Mouse (Mus musculus) intestine, embryonic 14.5 days (tissue): Measurements from ENCODE around the gene Tex22. TPM values are rescaled to one million over a fixed set of nuclear protein-coding genes. Genes with fewer than 3 reads are reported as not detected.

Experiments used
- ATAC-seq: fragments of 200-750 bp; cut with Nextera tagmentation; replicated peaks from 2 replicates; pipeline ENCODE4 v1.8.0; 2017; ENCODE audit warnings: low read depth, moderate number of reproducible peaks, moderate TSS enrichment, moderate library complexity; ENCODE audit not compliant: low FRiP score, low TSS enrichment
- DNase-seq: peaks from one replicate; pipeline ENCODE4 v3.0.0-alpha.2; 2018; ENCODE audit warnings: low spot score
- H3K27ac ChIP-seq: fragments of 300-500 bp; sonication (generic); 2 replicates; pipeline ENCODE4 v1.5.1; 2014; ENCODE audit warnings: low read depth, mild to moderate bottlenecking, control low read depth
- H3K27me3 ChIP-seq: fragments of 300-500 bp; sonication (generic); replicated peaks from 2 replicates; pipeline ENCODE4 v1.6.1; 2014; ENCODE audit warnings: low read length, control low read depth; ENCODE audit not compliant: control insufficient read depth, insufficient read depth
- H3K36me3 ChIP-seq: fragments of 300-500 bp; sonication (generic); 2 replicates; pipeline ENCODE4 v1.6.1; 2014; ENCODE audit warnings: low read length, control low read depth; ENCODE audit not compliant: control insufficient read depth, insufficient read depth
- H3K4me1 ChIP-seq: fragments of 300-500 bp; sonication (generic); replicated peaks from 2 replicates; pipeline ENCODE4 v1.6.1; 2014; ENCODE audit warnings: low read length, control low read depth, mixed read lengths; ENCODE audit not compliant: control insufficient read depth, insufficient read depth
- H3K4me2 ChIP-seq: fragments of 300-500 bp; sonication (generic); 2 replicates; pipeline ENCODE4 v1.6.1; 2014; ENCODE audit warnings: low read length
- H3K4me3 ChIP-seq: fragments of 300-500 bp; sonication (generic); 2 replicates; pipeline ENCODE4 v1.5.1; 2014; ENCODE audit warnings: low read depth, low read length, control low read depth, mixed read lengths
- H3K9ac ChIP-seq: fragments of 300-500 bp; sonication (generic); 2 replicates; pipeline ENCODE4 v1.6.1; 2014; ENCODE audit warnings: mild to moderate bottlenecking, low read length
- H3K9me3 ChIP-seq: fragments of 300-500 bp; sonication (generic); 2 replicates; pipeline ENCODE4 v1.6.1; 2016; ENCODE audit warnings: low read length, control low read depth; ENCODE audit not compliant: control insufficient read depth
- WGBS: fragments of 180-500 bp; shearing (Covaris S2); extraction: QIAGEN DNeasy Blood & Tissue Kit; methylation state at CpG from one replicate; pipeline ENCODE4 v1.1.7; 2014; 5-methylcytosine and 5-hydroxymethylcytosine counted together
- polyA plus RNA-seq: library from polyadenylated mRNA; unstranded; fragments of >200 nt; fragmentation: Nextera tagmentation; extraction: Ambion mirVana; gene quantifications from 2 replicates; pipeline ENCODE4 v1.2.1, GENCODE M21; 2014

Tex22 gene
- polyA plus RNA-seq, 1 experiment from 2014 or later: not detected

- H3K9ac ChIP-seq: no peak overlapping the region
- no peak overlapping the region for H3K27ac ChIP-seq
- no peak overlapping the region for H3K4me2 ChIP-seq
- H3K36me3 ChIP-seq: peaks cover 40% of the 10 kb centered on the region
- H3K27me3 ChIP-seq: no peaks in the 10 kb centered on the region
- DNase-seq (no peak), ATAC-seq (no peak)
- H3K4me1 ChIP-seq: peaks cover 9% of the 10 kb centered on the region
- 91% methylated on average over 5 of the region's 5 CpGs for WGBS
- H3K9me3 ChIP-seq: no peaks in the 10 kb centered on the region
- no peak overlapping the region for H3K4me3 ChIP-seq
These were observed 26.2 kb upstream of the Tex22 start for GRCm38 (mm10) chr12:113048103-113048502.

- peaks cover 53% of the 10 kb centered on the region for H3K36me3 ChIP-seq
- H3K4me2 ChIP-seq: no peak overlapping the region
- ATAC-seq (no peak), DNase-seq (no peak)
- H3K4me3 ChIP-seq: no peak overlapping the region
- no peak overlapping the region for H3K27ac ChIP-seq
- H3K27me3 ChIP-seq: no peaks in the 10 kb centered on the region
- no peak overlapping the region for H3K9ac ChIP-seq
- 92% methylated on average over 9 of the region's 9 CpGs for WGBS
- peaks cover 9% of the 10 kb centered on the region for H3K4me1 ChIP-seq
- no peaks in the 10 kb centered on the region for H3K9me3 ChIP-seq
These were observed 24.5 kb upstream of the Tex22 start for GRCm38 (mm10) chr12:113049836-113050235.

GRCm38 (mm10) chr12:113050671-113051070 is 23.6 kb upstream of the Tex22 start:
- peaks cover 48% of the 10 kb centered on the region for H3K36me3 ChIP-seq
- DNase-seq: no peak
- H3K4me1 ChIP-seq: peaks cover 9% of the 10 kb centered on the region
- WGBS: 91% methylated on average over 12 of the region's 12 CpGs
- H3K4me2 ChIP-seq: no peak overlapping the region
- no peak for ATAC-seq
- no peaks in the 10 kb centered on the region for H3K9me3 ChIP-seq
- H3K27me3 ChIP-seq: no peaks in the 10 kb centered on the region
- no peak overlapping the region for H3K4me3 ChIP-seq
- no peak overlapping the region for H3K27ac ChIP-seq
- H3K9ac ChIP-seq: no peak overlapping the region

GRCm38 (mm10) chr12:113051628-113052403 is 22.5 kb upstream of the Tex22 start:
- peaks cover 50% of the 10 kb centered on the region for H3K36me3 ChIP-seq
- no peak overlapping the region for H3K4me2 ChIP-seq
- H3K9me3 ChIP-seq: no peaks in the 10 kb centered on the region
- no peak overlapping the region for H3K9ac ChIP-seq
- 26% methylated on average over 9 of the region's 9 CpGs for WGBS
- H3K4me1 ChIP-seq: peaks cover 9% of the 10 kb centered on the region
- DNase-seq (no peak), ATAC-seq (peak; percentile 36; the same call in 1 of the 2 replicates)
- H3K27me3 ChIP-seq: no peaks in the 10 kb centered on the region
- H3K4me3 ChIP-seq: no peak overlapping the region
- peak overlapping the region; percentile 54; the same call in 1 of the 2 replicates for H3K27ac ChIP-seq

GRCm38 (mm10) chr12:113056089-113056488 is 18.2 kb upstream of the Tex22 start:
- 92% methylated on average over 8 of the region's 8 CpGs for WGBS
- Histone ChIP-seq H3K4me1 (peaks cover 8% of the 10 kb centered on the region), H3K27me3 (no peaks in the 10 kb centered on the region), H3K4me2 (no peak overlapping the region), H3K9me3 (no peaks in the 10 kb centered on the region), H3K36me3 (peaks cover 53% of the 10 kb centered on the region), H3K4me3 (no peak overlapping the region), H3K27ac (no peak overlapping the region), H3K9ac (no peak overlapping the region)
- no peak for DNase-seq
- ATAC-seq: no peak

GRCm38 (mm10) chr12:113060178-113060577 is 14.1 kb upstream of the Tex22 start:
- Histone ChIP-seq H3K9ac (no peak overlapping the region), H3K9me3 (no peaks in the 10 kb centered on the region), H3K4me2 (no peak overlapping the region), H3K4me1 (no peaks in the 10 kb centered on the region), H3K4me3 (no peak overlapping the region), H3K27ac (no peak overlapping the region), H3K27me3 (no peaks in the 10 kb centered on the region), H3K36me3 (peaks cover 60% of the 10 kb centered on the region)
- no peak for ATAC-seq
- DNase-seq: no peak
- 94% methylated on average over 5 of the region's 5 CpGs for WGBS

- no peak overlapping the region for H3K4me3 ChIP-seq
- H3K4me1 ChIP-seq: no peaks in the 10 kb centered on the region
- H3K27ac ChIP-seq: no peak overlapping the region
- DNase-seq (no peak), ATAC-seq (no peak)
- no peak overlapping the region for H3K9ac ChIP-seq
- H3K9me3 ChIP-seq: no peaks in the 10 kb centered on the region
- H3K4me2 ChIP-seq: no peak overlapping the region
- WGBS: 78% methylated on average over 9 of the region's 9 CpGs
- peaks cover 63% of the 10 kb centered on the region for H3K36me3 ChIP-seq
- no peaks in the 10 kb centered on the region for H3K27me3 ChIP-seq
These were observed 12.7 kb upstream of the Tex22 start for GRCm38 (mm10) chr12:113061606-113062005.

GRCm38 (mm10) chr12:113062201-113062600 is 12.1 kb upstream of the Tex22 start:
- ATAC-seq (no peak), DNase-seq (no peak)
- Histone ChIP-seq H3K27me3 (no peaks in the 10 kb centered on the region), H3K9me3 (no peaks in the 10 kb centered on the region), H3K4me2 (no peak overlapping the region), H3K27ac (no peak overlapping the region), H3K4me3 (no peak overlapping the region), H3K9ac (no peak overlapping the region), H3K4me1 (no peaks in the 10 kb centered on the region), H3K36me3 (peaks cover 66% of the 10 kb centered on the region)
- 86% methylated on average over 10 of the region's 10 CpGs for WGBS

GRCm38 (mm10) chr12:113063700-113064099 is 10.6 kb upstream of the Tex22 start:
- H3K27me3 ChIP-seq: no peaks in the 10 kb centered on the region
- H3K27ac ChIP-seq: no peak overlapping the region
- no peaks in the 10 kb centered on the region for H3K9me3 ChIP-seq
- 92% methylated on average over 7 of the region's 7 CpGs for WGBS
- no peaks in the 10 kb centered on the region for H3K4me1 ChIP-seq
- H3K4me2 ChIP-seq: no peak overlapping the region
- H3K36me3 ChIP-seq: peaks cover 69% of the 10 kb centered on the region
- ATAC-seq: no peak
- H3K4me3 ChIP-seq: no peak overlapping the region
- no peak overlapping the region for H3K9ac ChIP-seq
- DNase-seq: no peak
